Mouse (Mus musculus): ENCODE data around the gene Vwa5a. TPM values are rescaled to one million over a fixed set of nuclear protein-coding genes. Genes with fewer than 3 reads are reported as not detected.

The Vwa5a gene
- polyA plus RNA-seq (2012; rRNA removed; ENCODE audit: low replicate concordance) = 3.4 and 4.1 TPM in 2 replicates

GRCm38 (mm10) chr9:38718102-38718501 is at the start of gene Vwa5a:
Gene Vwa5a (plus strand): TSS chr9:38718268.

GRCm38 (mm10) chr9:38674501-38674900 is 43.6 kb upstream of the Vwa5a start, which contains the start of gene Olfr918:
Gene Olfr918 (minus strand): TSS chr9:38674601.

GRCm38 (mm10) chr9:38751999-38752398 is 33.9 kb downstream of the Vwa5a start, which contains the start of gene Olfr920:
Gene Olfr920 (plus strand): TSS chr9:38752299.

DNA sequence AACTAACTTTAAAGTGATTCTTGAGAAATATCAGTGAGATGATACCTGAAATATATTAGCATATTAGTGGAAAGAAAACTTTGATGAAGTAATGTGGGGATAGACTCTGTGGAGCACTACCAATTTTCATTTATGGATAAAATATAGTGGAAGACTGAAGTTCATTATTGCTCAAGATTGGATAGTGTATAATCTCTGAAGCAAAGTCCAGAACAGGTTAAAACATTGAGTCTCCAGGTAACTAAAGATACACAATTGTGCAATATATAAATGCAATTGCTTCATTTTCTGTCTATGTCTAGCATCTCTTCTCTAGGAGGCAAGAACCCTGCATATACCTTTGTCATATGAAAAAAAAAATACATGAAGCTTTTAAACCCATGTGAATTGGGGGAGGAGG is 54.7 kb downstream of the Vwa5a start, which contains the start of gene Olfr921:
TSS of gene Olfr921 (plus strand) at position 301 of the 400 bp plus-strand sequence.

Other genes starting within 250 kb of the Vwa5a start
- gene Olfr905, start 247.2 kb upstream of the Vwa5a start, polyA plus RNA-seq (2012; rRNA removed; ENCODE audit: low replicate concordance) = not detected in 2 replicates
- not detected in 2 replicates for gene Olfr906, start 231.2 kb upstream of the Vwa5a start, polyA plus RNA-seq (2012; rRNA removed; ENCODE audit: low replicate concordance)
- gene Olfr907, start 222.5 kb upstream of the Vwa5a start, polyA plus RNA-seq (2012; rRNA removed; ENCODE audit: low replicate concordance) = not detected in 2 replicates
- not detected in 2 replicates for gene Olfr911-ps1, start 196.7 kb upstream of the Vwa5a start, polyA plus RNA-seq (2012; rRNA removed; ENCODE audit: low replicate concordance)
- not detected in 2 replicates for gene Olfr910, start 180.4 kb upstream of the Vwa5a start, polyA plus RNA-seq (2012; rRNA removed; ENCODE audit: low replicate concordance)
- gene Olfr912, start 138.1 kb upstream of the Vwa5a start, polyA plus RNA-seq (2012; rRNA removed; ENCODE audit: low replicate concordance) = not detected in 2 replicates
- gene Olfr913, start 125.5 kb upstream of the Vwa5a start, polyA plus RNA-seq (2012; rRNA removed; ENCODE audit: low replicate concordance) = not detected in 2 replicates
- not detected in 2 replicates for gene Olfr914, start 113.2 kb upstream of the Vwa5a start, polyA plus RNA-seq (2012; rRNA removed; ENCODE audit: low replicate concordance)
- gene Olfr916, start 58.4 kb upstream of the Vwa5a start, polyA plus RNA-seq (2012; rRNA removed; ENCODE audit: low replicate concordance) = not detected in 2 replicates
- not detected in 2 replicates for gene Olfr917, start 52.4 kb upstream of the Vwa5a start, polyA plus RNA-seq (2012; rRNA removed; ENCODE audit: low replicate concordance)
- gene Olfr918, start 43.7 kb upstream of the Vwa5a start, polyA plus RNA-seq (2012; rRNA removed; ENCODE audit: low replicate concordance) = not detected in 2 replicates
- not detected in 2 replicates for gene Olfr919, start 14.6 kb upstream of the Vwa5a start, polyA plus RNA-seq (2012; rRNA removed; ENCODE audit: low replicate concordance)
- gene Olfr920, start 34.0 kb downstream of the Vwa5a start, polyA plus RNA-seq (2012; rRNA removed; ENCODE audit: low replicate concordance) = 0.02 TPM in 1 of 2 replicates, not detected in the other
- not detected in 2 replicates for gene Olfr921, start 54.8 kb downstream of the Vwa5a start, polyA plus RNA-seq (2012; rRNA removed; ENCODE audit: low replicate concordance)
- not detected in 2 replicates for gene Olfr922, start 96.3 kb downstream of the Vwa5a start, polyA plus RNA-seq (2012; rRNA removed; ENCODE audit: low replicate concordance)
- not detected in 2 replicates for gene Olfr923, start 108.3 kb downstream of the Vwa5a start, polyA plus RNA-seq (2012; rRNA removed; ENCODE audit: low replicate concordance)
- not detected in 2 replicates for gene Olfr924, start 126.2 kb downstream of the Vwa5a start, polyA plus RNA-seq (2012; rRNA removed; ENCODE audit: low replicate concordance)
- not detected in 2 replicates for gene Olfr26, start 136.8 kb downstream of the Vwa5a start, polyA plus RNA-seq (2012; rRNA removed; ENCODE audit: low replicate concordance)
- not detected in 2 replicates for gene Olfr926, start 158.9 kb downstream of the Vwa5a start, polyA plus RNA-seq (2012; rRNA removed; ENCODE audit: low replicate concordance)
- not detected in 2 replicates for gene Olfr930, start 211.5 kb downstream of the Vwa5a start, polyA plus RNA-seq (2012; rRNA removed; ENCODE audit: low replicate concordance)